Mouse (Mus musculus): ENCODE results near the gene Cdk18. TPM values are rescaled to one million over a fixed set of nuclear protein-coding genes. Genes with fewer than 3 reads are reported as not detected.

Cdk18 gene
- polyA plus RNA-seq, 1 experiment from 2014 or later, result 9.3 TPM

DNA sequence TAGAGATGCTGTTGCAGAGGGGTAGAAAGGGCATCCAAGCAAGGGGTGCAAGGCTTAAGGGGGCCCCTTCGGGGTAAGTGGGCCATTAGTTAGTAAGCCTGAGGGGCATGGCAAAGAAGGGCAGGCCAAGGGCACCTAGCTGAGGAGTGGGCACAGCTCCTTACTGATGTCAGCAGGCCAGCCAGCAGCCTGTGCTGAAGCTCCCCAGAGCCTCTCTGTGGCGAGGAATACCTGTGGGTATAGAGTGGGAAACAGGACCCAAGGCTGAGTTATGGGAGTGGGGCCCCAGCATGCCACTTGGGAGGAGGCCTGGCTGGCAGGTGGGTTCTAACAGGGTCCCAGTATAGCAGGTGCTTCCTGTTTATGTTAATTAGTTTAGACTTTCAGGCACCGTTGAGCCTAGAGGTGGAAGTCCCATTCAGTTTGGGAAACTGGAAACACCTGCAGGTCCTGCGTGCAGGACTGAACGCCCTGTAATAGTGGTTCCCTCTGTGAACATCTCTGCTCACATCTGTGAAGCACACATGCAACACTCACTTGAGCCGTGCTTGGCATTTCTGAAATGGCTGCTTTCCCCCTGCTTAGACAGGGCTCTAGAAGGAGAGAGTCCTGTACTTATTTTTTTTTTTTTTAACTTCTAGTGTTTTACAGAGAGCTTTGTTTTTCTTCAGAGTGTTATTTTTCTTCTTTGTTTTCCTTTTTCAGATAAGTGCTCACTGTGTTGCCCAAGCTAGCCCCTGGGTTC, 37.4 kb downstream of the Cdk18 start:
- Histone ChIP-seq H3K4me3 (ENCODE audit: low read length) (no peak overlapping the region), H3K4me1 (ENCODE audit: insufficient read depth, low read length) (no peaks in the 10 kb centered on the region), H3K36me3 (ENCODE audit: insufficient read depth, low read length) (no peaks in the 10 kb centered on the region), H3K9me3 (ENCODE audit: low read length) (no peaks in the 10 kb centered on the region), H3K4me2 (replicated peaks; ENCODE audit: low read depth, low read length) (no peak overlapping the region), H3K27ac (ENCODE audit: low read length) (no peak overlapping the region), H3K27me3 (ENCODE audit: insufficient read depth, low read length) (no peaks in the 10 kb centered on the region), H3K9ac (replicated peaks; ENCODE audit: low read length) (no peak overlapping the region)
- 65% methylated on average over 6 of the region's 6 CpGs for WGBS
- ATAC-seq (ENCODE audit: low FRiP score, low TSS enrichment), result peak; percentile 31; the same call in 1 of the 2 replicates

- H3K9ac ChIP-seq (replicated peaks; ENCODE audit: low read length), result no peak overlapping the region
- ATAC-seq (ENCODE audit: low FRiP score, low TSS enrichment), result no peak
- H3K4me1 ChIP-seq (ENCODE audit: insufficient read depth, low read length), result no peaks in the 10 kb centered on the region
- no peak overlapping the region for H3K4me3 ChIP-seq (ENCODE audit: low read length)
- WGBS, result 76% methylated on average over 4 of the region's 4 CpGs
- H3K4me2 ChIP-seq (replicated peaks; ENCODE audit: low read depth, low read length), result no peak overlapping the region
- H3K9me3 ChIP-seq (ENCODE audit: low read length), result no peaks in the 10 kb centered on the region
- no peaks in the 10 kb centered on the region for H3K27me3 ChIP-seq (ENCODE audit: insufficient read depth, low read length)
- H3K27ac ChIP-seq (ENCODE audit: low read length), result no peak overlapping the region
- no peaks in the 10 kb centered on the region for H3K36me3 ChIP-seq (ENCODE audit: insufficient read depth, low read length)
Measured at GRCm38 (mm10) chr1:132099775-132100174, 39.7 kb downstream of the Cdk18 start.

GRCm38 (mm10) chr1:132099016-132099415, 40.5 kb downstream of the Cdk18 start:
- Histone ChIP-seq H3K4me2 (replicated peaks; ENCODE audit: low read depth, low read length) (no peak overlapping the region), H3K27ac (ENCODE audit: low read length) (no peak overlapping the region), H3K36me3 (ENCODE audit: insufficient read depth, low read length) (no peaks in the 10 kb centered on the region), H3K4me1 (ENCODE audit: insufficient read depth, low read length) (no peaks in the 10 kb centered on the region), H3K4me3 (ENCODE audit: low read length) (no peak overlapping the region), H3K27me3 (ENCODE audit: insufficient read depth, low read length) (no peaks in the 10 kb centered on the region), H3K9ac (replicated peaks; ENCODE audit: low read length) (no peak overlapping the region), H3K9me3 (ENCODE audit: low read length) (no peaks in the 10 kb centered on the region)
- ATAC-seq (ENCODE audit: low FRiP score, low TSS enrichment), result no peak
- WGBS, result 54% methylated on average over 4 of the region's 4 CpGs

DNA sequence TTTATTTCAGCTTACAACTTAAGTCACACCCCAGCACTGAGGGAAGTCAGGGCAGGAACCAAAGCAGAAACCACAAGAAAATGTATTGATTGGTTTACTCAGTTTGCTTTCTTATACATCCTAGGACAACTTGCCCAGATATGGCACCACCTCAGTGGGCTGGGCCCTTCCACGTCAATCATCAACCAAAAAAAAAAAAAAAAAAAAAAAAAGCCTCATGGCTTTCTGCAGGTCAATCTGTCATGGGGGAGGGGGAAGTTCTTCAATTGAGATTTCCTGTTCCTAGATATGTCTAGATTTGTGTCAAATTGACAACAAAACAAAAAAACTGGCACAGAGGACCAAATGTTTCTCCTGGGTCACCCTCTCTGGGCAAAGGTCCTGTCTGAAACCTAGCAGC, 41.4 kb downstream of the Cdk18 start:
- no peak overlapping the region for H3K27ac ChIP-seq (ENCODE audit: low read length)
- H3K4me2 ChIP-seq (replicated peaks; ENCODE audit: low read depth, low read length), result no peak overlapping the region
- ATAC-seq (ENCODE audit: low FRiP score, low TSS enrichment), result no peak
- no peaks in the 10 kb centered on the region for H3K9me3 ChIP-seq (ENCODE audit: low read length)
- 90% methylated on average over 1 of the region's 1 CpGs for WGBS
- no peak overlapping the region for H3K9ac ChIP-seq (replicated peaks; ENCODE audit: low read length)
- H3K4me3 ChIP-seq (ENCODE audit: low read length), result no peak overlapping the region
- no peaks in the 10 kb centered on the region for H3K27me3 ChIP-seq (ENCODE audit: insufficient read depth, low read length)
- H3K4me1 ChIP-seq (ENCODE audit: insufficient read depth, low read length), result no peaks in the 10 kb centered on the region
- no peaks in the 10 kb centered on the region for H3K36me3 ChIP-seq (ENCODE audit: insufficient read depth, low read length)

- no peaks in the 10 kb centered on the region for H3K27me3 ChIP-seq (ENCODE audit: insufficient read depth, low read length)
- H3K4me3 ChIP-seq (ENCODE audit: low read length), result no peak overlapping the region
- H3K9ac ChIP-seq (replicated peaks; ENCODE audit: low read length), result no peak overlapping the region
- WGBS, result 70% methylated on average over 11 of the region's 11 CpGs
- no peaks in the 10 kb centered on the region for H3K36me3 ChIP-seq (ENCODE audit: insufficient read depth, low read length)
- H3K4me1 ChIP-seq (ENCODE audit: insufficient read depth, low read length), result no peaks in the 10 kb centered on the region
- peak; percentile 61; the same call in 1 of the 2 replicates for ATAC-seq (ENCODE audit: low FRiP score, low TSS enrichment)
- no peak overlapping the region for H3K27ac ChIP-seq (ENCODE audit: low read length)
- no peaks in the 10 kb centered on the region for H3K9me3 ChIP-seq (ENCODE audit: low read length)
- H3K4me2 ChIP-seq (replicated peaks; ENCODE audit: low read depth, low read length), result no peak overlapping the region
Measured at GRCm38 (mm10) chr1:132095356-132096004, 44.0 kb downstream of the Cdk18 start.

DNA sequence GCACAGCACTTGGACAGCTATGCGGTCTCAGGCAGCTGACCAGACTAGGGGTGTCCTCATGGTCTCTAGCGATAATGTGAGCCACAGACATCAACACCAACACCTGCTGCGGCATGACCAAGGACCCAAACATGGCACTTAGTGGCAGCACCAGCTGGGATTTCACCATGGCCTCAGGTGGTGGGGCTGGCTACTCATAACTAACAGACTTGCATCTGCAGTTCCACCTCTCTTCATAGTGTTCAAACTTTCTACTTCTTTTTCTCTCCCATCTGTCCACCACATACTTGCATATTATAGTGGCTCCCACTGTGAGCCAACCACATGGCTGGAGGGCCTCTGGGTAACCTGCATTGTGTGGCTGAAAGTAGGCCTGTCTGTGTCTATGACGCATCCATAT, 46.2 kb downstream of the Cdk18 start:
- Histone ChIP-seq H3K27me3 (ENCODE audit: insufficient read depth, low read length) (no peaks in the 10 kb centered on the region), H3K36me3 (ENCODE audit: insufficient read depth, low read length) (no peaks in the 10 kb centered on the region), H3K9ac (replicated peaks; ENCODE audit: low read length) (no peak overlapping the region), H3K4me1 (ENCODE audit: insufficient read depth, low read length) (no peaks in the 10 kb centered on the region), H3K4me2 (replicated peaks; ENCODE audit: low read depth, low read length) (no peak overlapping the region), H3K27ac (ENCODE audit: low read length) (no peak overlapping the region), H3K4me3 (ENCODE audit: low read length) (no peak overlapping the region), H3K9me3 (ENCODE audit: low read length) (no peaks in the 10 kb centered on the region)
- no peak for ATAC-seq (ENCODE audit: low FRiP score, low TSS enrichment)
- WGBS, result 90% methylated on average over 4 of the region's 4 CpGs

GRCm38 (mm10) chr1:132090266-132090665, 49.2 kb downstream of the Cdk18 start:
- 89% methylated on average over 4 of the region's 4 CpGs for WGBS
- no peak overlapping the region for H3K27ac ChIP-seq (ENCODE audit: low read length)
- no peaks in the 10 kb centered on the region for H3K4me1 ChIP-seq (ENCODE audit: insufficient read depth, low read length)
- H3K27me3 ChIP-seq (ENCODE audit: insufficient read depth, low read length), result no peaks in the 10 kb centered on the region
- no peak overlapping the region for H3K4me2 ChIP-seq (replicated peaks; ENCODE audit: low read depth, low read length)
- no peaks in the 10 kb centered on the region for H3K9me3 ChIP-seq (ENCODE audit: low read length)
- H3K36me3 ChIP-seq (ENCODE audit: insufficient read depth, low read length), result no peaks in the 10 kb centered on the region
- H3K9ac ChIP-seq (replicated peaks; ENCODE audit: low read length), result no peak overlapping the region
- ATAC-seq (ENCODE audit: low FRiP score, low TSS enrichment), result no peak
- H3K4me3 ChIP-seq (ENCODE audit: low read length), result no peak overlapping the region

DNA sequence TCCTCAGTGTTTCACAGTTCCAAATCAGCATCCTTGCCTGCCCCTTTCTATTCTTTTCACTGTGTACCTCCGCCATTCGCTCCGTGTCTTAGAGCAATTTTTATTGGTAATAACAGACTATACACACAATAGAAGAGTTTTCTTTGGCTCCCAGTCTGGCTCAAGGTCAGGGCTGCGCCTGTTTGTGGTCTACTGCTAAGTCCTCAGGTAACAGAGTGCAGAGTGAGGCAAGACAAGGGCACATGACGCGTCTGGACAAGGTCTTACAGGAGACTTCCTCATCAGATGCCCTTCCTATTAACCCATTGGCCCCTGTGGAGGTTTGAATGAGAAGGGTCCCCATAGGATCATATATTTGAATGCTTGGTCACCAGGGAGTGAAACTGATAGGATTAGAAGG, 49.7 kb downstream of the Cdk18 start:
- Histone ChIP-seq H3K27ac (ENCODE audit: low read length) (no peak overlapping the region), H3K4me2 (replicated peaks; ENCODE audit: low read depth, low read length) (no peak overlapping the region), H3K36me3 (ENCODE audit: insufficient read depth, low read length) (no peaks in the 10 kb centered on the region), H3K27me3 (ENCODE audit: insufficient read depth, low read length) (no peaks in the 10 kb centered on the region), H3K9ac (replicated peaks; ENCODE audit: low read length) (no peak overlapping the region), H3K4me3 (ENCODE audit: low read length) (no peak overlapping the region), H3K9me3 (ENCODE audit: low read length) (no peaks in the 10 kb centered on the region), H3K4me1 (ENCODE audit: insufficient read depth, low read length) (no peaks in the 10 kb centered on the region)
- ATAC-seq (ENCODE audit: low FRiP score, low TSS enrichment), result no peak
- WGBS, result 77% methylated on average over 6 of the region's 6 CpGs

- Histone ChIP-seq H3K9me3 (ENCODE audit: low read length) (no peaks in the 10 kb centered on the region), H3K27me3 (ENCODE audit: insufficient read depth, low read length) (no peaks in the 10 kb centered on the region), H3K36me3 (ENCODE audit: insufficient read depth, low read length) (no peaks in the 10 kb centered on the region), H3K4me3 (ENCODE audit: low read length) (no peak overlapping the region), H3K27ac (ENCODE audit: low read length) (no peak overlapping the region), H3K4me2 (replicated peaks; ENCODE audit: low read depth, low read length) (no peak overlapping the region), H3K4me1 (ENCODE audit: insufficient read depth, low read length) (no peaks in the 10 kb centered on the region), H3K9ac (replicated peaks; ENCODE audit: low read length) (no peak overlapping the region)
- no peak for ATAC-seq (ENCODE audit: low FRiP score, low TSS enrichment)
- WGBS, result 87% methylated on average over 5 of the region's 5 CpGs
Measured at GRCm38 (mm10) chr1:132088181-132088671, 51.3 kb downstream of the Cdk18 start.
